Mouse (Mus musculus) kidney, postnatal 36 days (tissue): ENCODE results near the gene Fig4.

ENCODE experiments used
- DNase-seq, 2 experiments: peaks; one replicate each; pipeline ENCODE4 v3.0.0; 2021 to 2022; ENCODE audit warnings: mixed read lengths in 2 of 2

Fig4 gene

DNA sequence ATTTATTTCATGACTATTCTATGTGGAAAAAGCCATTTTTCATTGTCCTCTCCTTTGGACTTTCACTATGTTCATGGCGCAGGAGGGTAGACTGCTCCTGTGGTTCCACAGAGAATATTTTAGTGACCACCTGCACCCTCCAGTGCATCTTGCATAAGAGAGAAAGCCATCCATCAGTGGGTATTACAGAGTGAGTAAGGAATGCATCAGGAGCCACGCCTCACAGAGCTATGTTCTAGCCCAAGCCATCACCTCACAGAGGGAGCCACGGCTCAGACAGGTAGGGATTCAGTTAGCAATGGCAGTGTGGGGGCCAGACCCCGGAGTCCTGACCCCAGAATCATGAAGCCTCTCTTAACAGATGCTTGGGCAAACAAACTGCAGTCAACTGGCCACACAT, 93.5 kb downstream of the Fig4 start:
- DNase-seq: no peak

DNA sequence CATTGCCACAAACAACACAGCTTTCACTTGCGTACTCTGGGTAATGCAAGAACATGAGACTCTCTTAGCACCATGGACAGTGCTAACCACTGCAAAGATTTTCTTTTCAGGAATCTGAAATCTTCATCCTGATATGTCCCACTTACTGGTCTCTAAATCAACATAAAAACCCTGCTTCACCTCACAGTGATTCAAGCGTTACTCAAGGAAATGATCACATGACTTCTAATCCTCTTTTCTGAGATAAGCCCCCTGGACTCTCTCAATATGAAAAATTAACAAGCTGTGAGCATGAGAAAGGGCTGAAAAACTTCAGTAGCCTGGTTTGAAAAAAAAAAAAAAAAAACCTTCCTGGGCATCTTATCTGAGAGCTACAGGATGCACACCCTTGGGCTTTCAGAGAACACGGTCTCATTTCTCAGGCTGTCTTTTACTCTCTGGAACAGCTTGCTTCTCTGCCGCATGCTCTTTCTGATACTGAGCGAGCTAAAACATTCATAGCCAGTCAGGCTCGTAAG, 94.1 kb downstream of the Fig4 start:
- no peak for DNase-seq

DNA sequence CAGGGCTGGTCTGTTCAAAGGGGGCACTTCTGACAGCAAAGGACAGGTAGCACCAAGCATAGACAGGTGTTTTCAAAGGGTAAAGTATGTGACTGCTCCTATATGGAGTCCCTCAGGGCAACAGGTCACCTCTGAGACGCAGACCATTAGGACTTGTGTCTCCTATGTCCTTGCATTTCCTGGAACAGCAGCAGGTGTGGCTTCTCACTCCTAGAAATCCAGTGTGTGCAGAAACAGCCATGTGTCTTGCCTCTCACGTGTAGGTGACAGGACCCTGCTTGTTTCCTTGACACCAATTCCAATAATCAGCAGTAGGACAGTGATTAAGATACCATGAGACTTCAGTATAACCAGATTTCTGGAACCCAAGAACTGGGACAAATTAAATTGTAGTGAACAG, 97.4 kb downstream of the Fig4 start:
- DNase-seq: no peak

DNA sequence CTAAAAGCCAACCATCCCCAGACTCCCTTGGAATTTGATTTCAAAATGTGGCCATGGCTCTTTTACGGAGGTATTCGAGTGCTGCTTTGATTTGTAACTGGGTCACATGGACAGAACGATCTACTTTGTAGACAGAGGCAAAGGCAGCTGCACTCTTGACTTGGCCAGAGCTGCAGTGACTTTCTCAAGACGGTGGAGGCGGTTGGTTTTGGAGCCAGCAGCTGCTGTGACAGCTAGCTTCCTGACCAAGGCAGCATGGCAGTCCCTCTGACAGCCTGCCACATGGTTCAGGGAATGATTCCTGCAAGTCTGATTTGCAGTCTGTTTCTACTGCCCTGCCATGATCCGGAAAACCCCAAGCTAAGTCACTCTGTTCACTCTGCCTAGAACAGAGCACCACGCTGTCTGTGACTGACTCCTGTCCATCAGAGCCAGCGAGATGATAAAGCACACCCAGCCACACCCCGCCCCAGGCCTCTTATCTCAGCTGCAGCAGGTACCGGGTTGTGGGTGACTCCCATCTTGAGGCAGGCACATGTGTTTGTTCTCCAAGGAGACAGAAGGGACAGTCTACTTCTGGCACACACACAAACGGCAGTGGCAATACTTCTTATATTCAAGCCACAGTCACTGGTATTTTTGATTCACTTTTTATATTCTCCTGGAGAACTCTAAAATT, 98.3 kb downstream of the Fig4 start:
- DNase-seq: no peak

DNA sequence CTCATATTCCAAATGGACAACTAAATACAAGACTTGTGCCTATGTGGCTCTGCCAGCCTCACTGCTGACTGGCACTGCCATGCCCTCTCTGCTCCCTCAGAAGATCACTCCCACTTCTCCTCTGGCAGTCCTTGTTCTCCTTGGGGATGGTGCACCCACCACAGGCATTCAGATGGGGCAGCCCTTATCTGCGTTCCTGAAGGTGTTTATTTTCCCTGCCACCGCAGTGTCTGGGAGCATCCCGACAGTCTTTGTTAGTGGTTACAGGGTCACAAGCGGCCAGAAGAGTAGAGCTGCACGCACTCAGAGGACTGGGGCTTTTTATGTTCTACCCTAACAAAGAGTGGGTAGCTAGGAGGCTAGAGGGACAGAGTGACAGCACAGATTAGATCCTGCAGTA, 98.9 kb downstream of the Fig4 start:
- DNase-seq: no peak

DNA sequence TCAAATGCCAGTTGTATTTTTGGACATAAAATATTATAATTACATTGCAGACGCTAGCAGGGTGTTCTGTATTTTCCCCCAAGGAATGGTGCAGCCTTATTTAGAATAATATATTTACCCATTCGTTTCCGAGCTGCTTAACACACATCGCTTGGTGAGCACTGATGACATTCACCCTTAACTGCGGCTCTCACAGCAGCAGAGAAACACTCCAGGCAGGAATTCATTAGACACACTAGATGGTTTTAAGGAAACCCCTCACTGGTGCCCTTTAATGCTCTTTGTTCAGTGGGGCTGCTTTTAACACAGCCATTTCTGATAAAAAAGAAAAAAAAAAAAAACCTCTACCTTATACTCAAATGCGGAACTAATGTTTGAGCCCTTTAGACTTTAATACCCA, 104.3 kb downstream of the Fig4 start:
- no peak for DNase-seq

DNA sequence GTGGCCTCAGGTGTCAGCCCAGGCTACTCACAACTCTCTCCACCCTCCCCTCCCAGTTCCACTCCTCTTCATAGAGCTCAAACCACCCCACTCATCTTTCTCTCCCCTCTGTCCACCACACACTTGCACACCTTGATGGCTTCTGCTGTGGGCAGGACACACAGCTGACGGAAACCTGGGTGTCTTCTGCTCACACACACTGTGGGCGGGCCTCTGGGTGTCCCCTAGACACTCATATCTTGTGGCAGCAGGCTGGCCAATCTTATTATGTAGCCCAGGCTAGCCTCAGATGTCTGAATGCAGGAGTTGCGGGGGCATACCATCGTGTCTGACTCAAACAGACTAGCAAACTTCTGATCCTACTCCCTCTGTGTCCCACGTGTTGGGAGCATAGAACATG, 105.3 kb downstream of the Fig4 start:
- no peak for DNase-seq

DNA sequence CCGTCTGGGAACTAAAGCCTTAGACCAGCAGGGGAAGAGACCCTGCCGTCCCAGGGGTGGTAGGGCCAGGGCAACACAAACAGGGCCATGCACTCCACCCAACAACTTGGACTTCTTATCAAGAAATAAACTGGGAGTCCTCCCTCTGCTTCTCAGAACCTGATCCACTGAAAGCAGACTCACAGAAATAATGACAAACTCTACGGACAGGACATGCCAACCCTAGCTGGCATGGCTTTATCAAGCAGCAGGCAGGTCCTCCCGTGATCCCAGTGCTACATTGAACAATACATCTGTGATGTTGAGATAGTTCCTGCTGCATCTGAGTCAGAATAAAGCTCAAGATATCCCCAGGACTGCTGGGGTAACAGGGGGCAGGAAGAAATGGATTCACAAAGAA, 106.8 kb downstream of the Fig4 start:
- no peak for DNase-seq

DNA sequence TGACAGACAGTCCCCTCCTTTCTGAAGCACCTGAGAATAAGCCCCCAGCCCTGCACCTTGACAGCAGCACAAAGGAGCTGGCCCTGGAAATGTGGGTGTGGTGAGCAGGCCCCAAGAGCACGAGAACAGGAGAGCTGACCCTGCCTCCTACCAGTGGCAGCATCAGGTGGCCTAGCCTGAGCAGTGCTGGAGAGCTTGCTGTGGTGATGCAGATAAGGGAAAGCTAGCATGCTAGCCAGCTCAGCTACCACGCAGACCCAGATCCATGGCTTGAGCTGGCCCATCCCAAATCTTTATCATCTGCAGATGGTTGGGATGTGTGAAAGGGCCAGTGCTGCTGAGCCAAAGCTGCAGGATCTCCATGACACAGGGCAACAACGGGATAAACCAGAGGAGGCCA, 113.7 kb downstream of the Fig4 start:
- no peak for DNase-seq

DNA sequence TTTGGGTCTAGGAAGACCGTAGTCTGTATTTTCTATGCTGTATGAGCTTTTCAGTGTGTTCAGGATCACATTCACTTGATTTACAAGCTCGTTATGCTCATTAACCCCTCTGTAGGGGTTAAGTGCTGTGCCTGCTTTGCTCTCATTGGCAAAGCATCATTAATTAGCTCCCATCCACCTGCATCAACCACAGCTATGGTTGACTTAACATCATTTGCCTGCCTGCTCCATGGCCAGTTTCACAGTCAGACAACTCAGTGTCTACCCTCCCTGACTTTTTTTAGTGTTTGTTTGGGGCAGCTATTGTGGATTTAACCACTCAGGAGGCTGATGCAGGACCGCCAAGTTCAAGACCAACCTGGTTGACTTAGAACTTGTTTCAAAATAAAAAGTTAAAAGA, 119.1 kb downstream of the Fig4 start:
- DNase-seq: no peak

DNA sequence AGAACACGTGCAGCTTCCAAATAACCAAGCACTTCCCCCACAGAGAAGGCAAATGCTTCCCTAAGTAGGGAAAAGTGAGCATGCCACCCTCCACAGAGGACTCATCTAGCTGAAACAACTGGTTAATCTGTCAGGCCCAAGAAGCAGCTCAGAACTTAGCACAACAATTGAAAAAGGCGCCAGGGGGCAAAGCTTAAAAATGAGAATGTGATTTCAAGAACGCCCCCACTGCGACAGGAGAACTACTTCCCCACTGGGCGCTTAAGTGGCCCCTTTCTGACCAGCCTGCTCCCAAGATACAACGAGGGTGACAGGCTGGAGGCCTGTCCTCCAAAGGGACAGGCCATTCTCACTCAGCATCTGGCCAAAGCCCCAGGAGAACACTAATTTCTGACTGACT, 120.4 kb downstream of the Fig4 start:
- DNase-seq: no peak

DNA sequence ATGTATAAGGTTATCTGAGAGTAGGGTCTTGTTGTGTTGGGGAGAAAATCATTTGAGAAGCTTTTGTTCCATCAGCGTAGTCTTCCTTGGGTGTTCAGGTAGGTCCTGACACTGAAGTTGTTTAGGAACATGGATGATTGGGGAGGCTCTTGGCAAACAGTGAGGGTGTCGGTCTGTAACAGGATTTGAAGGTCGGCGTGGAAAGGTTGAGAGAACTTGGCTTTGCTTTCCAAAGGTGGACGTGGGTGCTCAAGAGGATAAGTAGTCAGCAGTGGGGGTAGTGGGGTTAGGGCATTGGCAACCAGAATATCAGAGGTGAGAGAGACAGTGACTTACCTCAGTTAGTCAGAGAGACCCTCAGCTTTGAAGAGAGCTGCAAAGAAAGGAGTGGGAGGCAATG, 136.9 kb downstream of the Fig4 start:
- DNase-seq: no peak

DNA sequence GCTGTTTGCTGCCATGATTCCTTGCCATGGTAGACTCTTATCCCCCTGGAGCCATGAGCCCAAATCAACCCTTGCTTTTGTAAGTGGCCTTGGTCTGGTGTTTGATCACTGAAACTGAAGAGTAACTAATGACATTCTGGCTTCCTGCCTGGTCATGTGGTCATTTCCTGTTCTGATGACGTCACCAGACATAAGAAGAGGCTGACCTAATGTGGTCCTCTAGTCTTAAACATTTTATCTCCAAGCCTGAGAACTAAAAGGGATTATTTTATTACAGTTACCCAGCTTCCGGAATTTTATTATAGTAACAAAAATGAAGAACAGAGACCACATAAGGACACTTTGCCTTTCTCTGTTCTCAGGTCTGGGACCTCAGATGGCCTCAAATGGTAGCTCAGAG, 140.0 kb downstream of the Fig4 start:
- no peak for DNase-seq

DNA sequence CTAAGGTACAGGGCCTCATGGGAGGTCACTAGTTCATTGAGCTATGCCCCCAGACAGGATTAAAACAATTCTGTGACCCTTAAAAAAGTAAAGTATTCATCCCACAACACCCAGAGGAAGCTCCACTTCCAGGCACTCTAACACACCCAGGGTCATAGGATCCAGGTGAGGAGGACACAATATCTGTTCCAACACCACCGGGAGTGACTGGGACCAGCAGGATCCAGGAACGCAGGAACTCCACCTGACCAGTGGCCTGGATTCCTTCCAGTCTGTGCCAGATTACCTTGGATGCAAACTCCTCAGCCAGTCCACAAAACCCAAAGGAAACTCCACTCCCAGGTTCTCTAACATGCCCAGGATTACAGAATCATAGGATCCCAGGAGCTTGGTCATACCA, 145.8 kb downstream of the Fig4 start:
- DNase-seq: no peak

DNA sequence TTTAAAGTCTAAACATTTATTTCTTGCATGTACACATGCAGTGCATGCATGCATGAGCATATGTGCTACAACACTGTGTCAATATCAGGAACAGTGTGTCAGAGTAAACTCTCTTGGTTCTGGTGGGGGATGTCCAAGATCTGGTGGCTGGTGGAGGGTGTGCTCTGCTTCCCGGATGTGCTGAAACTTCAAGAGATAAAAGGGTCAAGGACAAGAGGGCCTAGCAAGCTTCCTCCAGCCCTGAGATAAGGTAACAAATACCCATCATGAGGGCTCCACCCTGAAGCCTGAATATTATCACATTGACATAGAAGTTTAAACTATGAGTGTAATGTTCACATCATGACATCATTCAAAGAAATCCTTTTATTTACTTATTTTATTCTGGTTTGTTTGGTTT, 146.4 kb downstream of the Fig4 start:
- no peak for DNase-seq

DNA sequence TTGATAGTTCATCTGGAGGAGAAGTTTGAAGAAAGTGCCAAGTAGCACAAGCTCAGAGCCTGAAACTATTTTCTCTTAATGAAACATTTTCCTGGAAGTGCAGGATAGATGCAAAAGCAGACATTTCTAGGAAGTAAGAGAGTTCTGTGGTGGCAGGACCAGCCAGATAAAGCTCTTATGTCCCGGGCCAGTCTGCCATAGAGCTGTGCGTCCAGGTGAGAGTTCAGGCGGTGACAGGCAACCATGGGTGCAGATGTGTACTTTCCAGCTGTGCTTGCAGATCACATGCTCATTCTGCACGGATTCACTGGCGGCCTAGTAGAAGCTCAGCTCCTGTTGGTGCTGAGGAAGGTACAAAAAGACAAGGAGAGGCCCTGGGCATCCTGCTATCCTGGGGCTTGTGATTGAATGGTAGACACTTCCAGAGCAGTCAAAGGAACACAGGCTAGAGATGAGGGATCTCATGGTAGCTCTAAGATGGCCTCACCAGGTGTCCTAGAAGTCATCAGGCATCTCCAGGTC, 149.8 kb downstream of the Fig4 start:
- no peak for DNase-seq

DNA sequence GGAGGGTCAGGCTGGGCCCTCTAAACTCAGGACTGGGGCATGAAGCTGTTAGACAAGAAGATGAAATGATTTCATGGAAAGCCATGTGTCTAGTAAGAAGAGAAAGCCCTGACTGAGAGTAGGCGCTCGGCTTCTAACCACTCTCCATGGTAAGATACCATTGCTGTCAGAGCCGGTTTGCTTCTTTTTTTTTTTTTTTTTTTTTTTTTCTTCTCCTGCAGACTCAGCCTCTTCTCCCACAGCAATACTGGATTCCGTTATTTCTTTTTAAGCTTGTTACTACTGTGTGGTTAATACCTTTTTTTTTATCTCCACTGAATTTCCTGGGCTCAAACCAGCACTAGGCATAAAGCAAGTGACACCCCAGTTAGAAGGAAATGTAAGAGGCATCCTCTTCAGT, 151.2 kb downstream of the Fig4 start:
- DNase-seq: no peak

DNA sequence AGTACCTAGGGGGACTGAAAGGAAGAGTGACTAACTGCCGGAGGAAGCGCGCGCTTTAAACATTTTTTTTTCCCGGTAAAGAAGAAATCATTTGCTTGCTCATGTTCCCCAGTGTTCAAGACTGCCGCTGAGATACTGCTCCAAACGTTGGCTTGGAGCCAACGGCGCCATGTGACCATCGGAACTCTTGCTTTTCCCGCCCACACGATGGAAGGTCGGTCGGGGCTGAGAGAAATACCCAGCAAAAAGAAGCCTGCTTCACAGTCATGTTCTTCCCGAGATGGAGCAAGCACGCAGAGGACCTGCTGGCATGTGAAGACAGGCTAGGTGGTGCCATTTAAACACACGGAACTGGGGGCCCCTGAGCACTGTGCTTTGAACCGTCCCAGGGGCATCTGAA, 151.6 kb downstream of the Fig4 start:
- DNase-seq: peak in 1 of 2 experiments; percentile 6

DNA sequence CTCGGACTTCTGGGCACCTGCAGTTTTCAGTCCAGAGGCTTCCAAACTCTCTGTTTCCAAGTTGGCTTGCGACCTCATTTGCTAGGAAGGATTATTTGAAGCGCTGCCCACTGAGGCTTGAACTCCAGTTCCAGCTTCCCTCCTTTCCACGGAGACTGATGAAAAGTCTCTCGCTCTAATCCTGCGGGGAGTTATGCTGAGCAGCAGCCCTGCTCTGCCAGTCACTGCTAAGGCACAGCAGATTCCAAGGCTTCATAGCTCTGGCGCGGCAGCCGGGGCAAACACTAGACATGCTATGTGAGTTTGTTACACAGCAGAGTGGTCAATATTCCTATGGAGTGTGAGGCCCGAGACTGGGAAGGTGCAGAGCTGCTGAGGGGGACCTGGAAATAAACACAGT, 152.0 kb downstream of the Fig4 start:
- DNase-seq: no peak

DNA sequence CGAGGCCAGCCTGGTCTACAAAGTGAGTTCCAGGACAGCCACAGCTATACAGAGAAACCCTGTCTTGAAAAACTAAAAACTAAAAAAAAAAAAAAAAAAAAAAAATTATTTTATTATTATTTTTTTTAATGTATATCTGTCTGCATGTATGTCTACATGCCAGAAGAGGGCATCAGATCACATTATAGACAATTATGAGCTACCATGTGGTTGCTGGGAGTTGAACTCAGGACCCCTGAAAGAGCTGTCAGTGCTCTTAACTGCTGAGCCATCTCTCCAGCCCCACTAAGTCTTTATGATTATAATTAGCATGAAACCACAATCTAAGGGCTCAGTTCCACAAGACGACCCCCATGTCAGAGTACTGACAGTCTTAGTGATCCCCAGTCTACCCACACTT, 152.6 kb downstream of the Fig4 start:
- no peak for DNase-seq

DNA sequence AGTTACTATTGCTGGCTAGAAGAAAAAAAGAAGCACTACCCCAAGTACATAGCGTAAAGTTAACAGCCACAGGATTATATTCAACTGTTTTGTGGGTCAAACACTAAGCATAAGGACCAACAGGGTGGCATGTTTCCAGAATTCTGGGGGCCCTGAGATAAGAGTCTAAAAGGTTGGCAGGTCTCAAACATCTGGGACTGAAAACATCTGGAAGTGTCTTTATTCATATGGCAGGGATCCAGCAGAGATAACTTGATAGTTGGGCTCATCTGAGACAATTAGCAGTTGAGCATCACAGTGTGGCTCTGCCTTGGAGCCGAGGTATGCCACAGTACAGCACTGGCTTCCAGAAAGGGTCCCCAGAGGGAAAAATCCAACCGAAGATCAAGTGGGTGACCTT, 153.8 kb downstream of the Fig4 start:
- DNase-seq: no peak

DNA sequence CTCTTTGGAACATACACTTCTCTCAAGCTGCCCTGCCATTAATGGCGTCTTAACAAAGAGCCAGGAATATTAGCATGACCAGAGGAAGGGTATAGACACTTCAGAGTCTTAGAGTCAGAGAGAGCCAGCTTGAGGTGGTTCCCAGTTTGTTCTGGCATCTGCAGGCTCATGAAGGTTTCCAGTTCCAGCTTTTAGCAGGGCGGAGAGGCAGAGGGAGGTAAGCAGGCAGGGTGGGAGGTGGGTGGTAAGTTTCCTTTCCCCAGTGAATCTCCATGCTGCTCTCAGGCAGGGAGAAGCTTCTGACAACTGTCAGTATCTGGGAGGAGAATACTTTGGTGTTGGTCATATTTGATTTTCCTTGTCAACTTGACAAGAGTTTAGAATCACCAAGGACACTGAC, 156.9 kb downstream of the Fig4 start:
- DNase-seq: no peak
